Mouse (Mus musculus) embryonic facial prominence, embryonic 12.5 days (tissue): ENCODE results near the gene Olfr221. TPM values are rescaled to one million over a fixed set of nuclear protein-coding genes. Genes with fewer than 3 reads are reported as not detected.

ENCODE experiments used
- ATAC-seq: fragments of 200-750 bp; cut with Nextera tagmentation; 2 replicates; pipeline ENCODE4 v1.8.0; 2017; ENCODE audit not compliant: insufficient number of reproducible peaks, insufficient read depth, low FRiP score, low TSS enrichment
- H3K27ac ChIP-seq: fragments of 300-500 bp; sonication (generic); 2 replicates; pipeline ENCODE4 v1.5.1; 2016; ENCODE audit warnings: mild to moderate bottlenecking
- H3K27me3 ChIP-seq: fragments of 300-500 bp; sonication (generic); 2 replicates; pipeline ENCODE4 v1.6.1; 2016; ENCODE audit warnings: mild to moderate bottlenecking, moderate library complexity
- H3K36me3 ChIP-seq: fragments of 300-500 bp; sonication (generic); 2 replicates; pipeline ENCODE4 v1.6.1; 2016; ENCODE audit warnings: mild to moderate bottlenecking
- H3K4me1 ChIP-seq: fragments of 300-500 bp; sonication (generic); 2 replicates; pipeline ENCODE4 v1.6.1; 2016
- H3K4me2 ChIP-seq: fragments of 300-500 bp; sonication (generic); replicated peaks from 2 replicates; pipeline ENCODE4 v1.6.1; 2016; ENCODE audit warnings: mild to moderate bottlenecking, moderate library complexity
- H3K4me3 ChIP-seq: fragments of 300-500 bp; sonication (generic); 2 replicates; pipeline ENCODE4 v1.5.1; 2016; ENCODE audit warnings: mild to moderate bottlenecking
- H3K9ac ChIP-seq: fragments of 300-500 bp; sonication (generic); 2 replicates; pipeline ENCODE4 v1.6.1; 2016; ENCODE audit warnings: mild to moderate bottlenecking, moderate library complexity
- H3K9me3 ChIP-seq: fragments of 300-500 bp; sonication (generic); 2 replicates; pipeline ENCODE4 v1.6.1; 2016; ENCODE audit warnings: mild to moderate bottlenecking, moderate library complexity
- WGBS: fragments of 180-500 bp; shearing (Covaris S2); methylation state at CpG from one replicate; pipeline ENCODE4 v1.1.7; 2016; 5-methylcytosine and 5-hydroxymethylcytosine counted together
- polyA plus RNA-seq: library from polyadenylated mRNA; unstranded; fragments of >200 nt; fragmentation: Nextera tagmentation; extraction: Ambion mirVana; gene quantifications from 2 replicates; pipeline ENCODE4 v1.2.1, GENCODE M21; 2016

Olfr221 gene
- polyA plus RNA-seq, 1 experiment from 2014 or later: not detected

DNA sequence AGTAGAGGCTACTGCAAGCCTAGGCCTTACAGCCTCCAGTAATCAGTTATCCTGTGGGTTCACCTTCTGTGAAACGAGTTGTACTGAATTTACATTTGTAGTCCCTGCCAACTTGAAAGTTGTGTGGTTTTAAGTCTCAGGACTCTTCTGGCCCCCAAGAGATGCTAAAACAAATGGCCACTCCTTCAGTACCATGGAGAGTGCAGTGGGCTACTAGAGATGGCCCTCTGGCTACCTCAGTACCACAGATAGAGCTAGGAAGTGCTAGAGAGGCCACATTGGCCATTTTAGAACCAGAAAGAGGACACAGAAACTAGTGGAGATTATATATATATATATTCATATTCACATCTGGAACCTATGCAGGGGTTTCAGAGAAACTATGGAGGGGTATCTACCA lies 30.6 kb downstream of the Olfr221 start:
- WGBS: 44% methylated on average over 1 of the region's 1 CpGs
- Histone ChIP-seq H3K9ac (no peak overlapping the region), H3K4me2 (no peak overlapping the region), H3K9me3 (no peaks in the 10 kb centered on the region), H3K27ac (peak overlapping the region; percentile 78; the same call in 1 of the 2 replicates), H3K27me3 (no peaks in the 10 kb centered on the region), H3K4me1 (peaks cover 60% of the 10 kb centered on the region), H3K36me3 (peaks cover 22% of the 10 kb centered on the region), H3K4me3 (no peak overlapping the region)
- ATAC-seq: no peak

DNA sequence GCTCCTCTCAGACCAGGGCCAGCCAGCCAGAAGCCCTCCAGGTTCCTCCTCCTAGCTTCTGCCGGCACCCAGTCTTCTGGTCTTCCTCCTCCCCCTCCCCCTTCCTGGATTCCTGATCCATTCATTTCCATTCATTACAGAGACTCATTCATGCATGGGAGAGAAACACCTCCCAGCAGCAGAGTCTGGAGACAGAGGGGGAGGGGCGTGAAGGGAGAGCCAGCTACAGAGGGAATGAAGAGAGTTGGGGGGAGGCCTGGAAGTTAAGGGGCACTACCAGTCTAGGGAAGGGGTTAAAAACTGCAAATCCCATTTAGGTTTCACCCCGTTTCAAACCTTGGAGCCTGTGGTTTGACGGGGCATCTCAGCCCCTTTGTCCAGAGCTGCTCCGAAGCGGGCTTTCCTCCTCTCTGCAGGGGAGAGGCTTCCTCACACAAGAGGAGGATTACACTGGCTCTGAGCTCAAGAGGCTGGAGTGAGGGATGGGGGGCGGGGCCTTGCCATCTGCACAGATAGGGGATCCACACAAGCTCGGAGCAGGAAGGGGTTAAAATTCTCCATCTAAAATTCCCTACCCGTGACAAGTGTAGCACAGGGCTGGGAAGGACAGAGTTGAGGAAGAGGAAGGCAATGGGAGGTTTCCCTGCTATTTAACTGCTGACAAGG lies 31.7 kb downstream of the Olfr221 start:
- Histone ChIP-seq H3K4me1 (peaks cover 55% of the 10 kb centered on the region), H3K4me3 (peak overlapping the region; percentile 28), H3K4me2 (peak overlapping the region; percentile 48), H3K27me3 (no peaks in the 10 kb centered on the region), H3K27ac (peak overlapping the region; percentile 78), H3K36me3 (peaks cover 33% of the 10 kb centered on the region), H3K9me3 (no peaks in the 10 kb centered on the region), H3K9ac (peak overlapping the region; percentile 37)
- WGBS: 2% methylated on average over 9 of the region's 9 CpGs
- ATAC-seq: peak; percentile 67

DNA sequence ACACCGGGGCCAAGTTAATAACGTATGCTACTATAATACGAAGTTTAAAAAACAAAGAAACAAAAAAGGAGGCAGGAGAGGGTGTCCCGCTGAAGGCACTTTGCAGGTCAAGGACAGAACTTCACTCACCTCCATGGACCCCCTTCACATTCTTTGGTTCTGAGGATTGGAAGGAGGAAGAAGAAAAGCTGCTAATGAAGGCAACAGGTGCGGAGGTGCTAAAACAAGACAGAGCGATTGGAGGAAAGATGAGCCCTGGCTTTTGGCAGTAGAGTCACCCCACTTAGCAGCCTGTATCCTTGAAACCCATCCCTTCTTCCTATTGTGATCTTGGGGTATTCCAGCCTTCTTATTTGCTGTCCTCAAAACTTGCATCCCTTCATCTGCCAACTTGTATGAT lies 32.4 kb downstream of the Olfr221 start:
- H3K36me3 ChIP-seq: peaks cover 40% of the 10 kb centered on the region
- WGBS: 51% methylated on average over 6 of the region's 6 CpGs
- H3K27me3 ChIP-seq: no peaks in the 10 kb centered on the region
- peaks cover 50% of the 10 kb centered on the region for H3K4me1 ChIP-seq
- no peak for ATAC-seq
- H3K27ac ChIP-seq: peak overlapping the region; percentile 78
- H3K9ac ChIP-seq: peak overlapping the region; percentile 37
- peak overlapping the region; percentile 48 for H3K4me2 ChIP-seq
- H3K4me3 ChIP-seq: peak overlapping the region; percentile 28
- H3K9me3 ChIP-seq: no peaks in the 10 kb centered on the region

DNA sequence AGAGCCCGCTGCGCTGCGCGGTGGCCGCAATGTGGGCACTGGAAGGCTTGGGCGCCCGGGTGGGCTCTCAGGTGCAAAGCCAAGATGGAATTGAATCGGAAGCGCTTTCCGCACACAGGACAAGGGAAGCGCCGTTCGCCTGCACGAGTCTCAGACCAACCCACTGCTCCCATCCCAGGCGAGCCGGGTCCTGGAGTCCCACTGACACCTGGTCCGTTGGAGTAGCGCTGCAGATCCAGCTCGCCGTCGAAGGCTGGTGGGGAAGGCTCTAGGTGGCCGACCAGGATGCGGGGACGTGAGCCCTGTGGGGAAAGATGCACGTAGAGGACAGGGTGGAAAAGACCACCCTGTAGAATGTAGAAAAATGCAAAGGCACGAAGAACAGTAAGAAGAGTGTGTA lies 32.9 kb downstream of the Olfr221 start:
- Histone ChIP-seq H3K4me1 (peaks cover 50% of the 10 kb centered on the region), H3K9ac (peak overlapping the region; percentile 16; the same call in 1 of the 2 replicates)

DNA sequence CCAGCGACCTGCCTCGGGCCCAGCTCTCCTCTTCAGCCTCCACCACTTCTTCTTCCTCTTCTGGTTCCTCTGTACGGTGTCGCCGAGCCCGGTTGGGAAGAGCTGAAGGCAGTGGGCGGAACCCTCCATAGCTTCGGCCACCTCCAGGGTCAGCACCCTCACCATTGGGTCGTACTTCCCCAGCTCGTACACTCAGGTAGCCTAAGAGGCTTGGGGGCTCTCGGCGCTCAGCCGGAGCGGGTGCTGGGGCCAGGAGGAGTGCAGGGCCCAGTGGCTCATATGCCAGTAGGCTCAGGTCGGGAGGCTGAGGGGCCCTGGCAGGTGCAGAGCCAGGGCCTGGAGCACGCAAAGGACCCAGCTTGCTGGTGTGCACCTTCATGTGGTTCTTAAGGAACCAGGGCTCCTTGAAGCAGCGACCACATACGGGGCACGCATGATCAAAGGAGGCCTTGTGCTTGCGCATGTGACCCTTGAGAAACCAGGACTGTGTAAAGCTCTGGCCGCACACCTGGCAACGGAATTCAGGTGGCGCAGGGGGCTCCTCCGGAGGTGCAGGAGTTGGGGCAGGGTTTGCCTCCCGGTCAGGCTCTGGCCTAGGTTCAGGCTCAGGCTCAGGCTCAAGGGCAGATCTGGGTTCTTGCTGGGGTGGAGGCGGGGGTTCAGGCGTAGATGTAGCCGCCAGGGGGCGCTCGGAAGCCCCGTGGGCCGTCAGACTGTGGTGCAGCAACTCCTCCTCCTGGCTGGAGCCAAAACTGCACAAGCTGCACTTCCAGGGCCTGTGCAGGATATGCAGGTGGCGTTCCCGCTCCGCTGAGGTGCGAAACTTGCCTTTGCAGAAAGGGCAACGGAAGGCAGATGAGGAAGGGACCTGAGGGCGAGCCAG lies 33.7 kb downstream of the Olfr221 start:
- 52% methylated on average over 38 of the region's 38 CpGs for WGBS
- ATAC-seq: peak; percentile 14; the same call in 1 of the 2 replicates
- H3K4me1 ChIP-seq: peaks cover 53% of the 10 kb centered on the region
- H3K9me3 ChIP-seq: no peaks in the 10 kb centered on the region
- H3K9ac ChIP-seq: peak overlapping the region; percentile 16; the same call in 1 of the 2 replicates
- H3K4me3 ChIP-seq: peak overlapping the region; percentile 9
- no peaks in the 10 kb centered on the region for H3K27me3 ChIP-seq
- H3K27ac ChIP-seq: 0 out of 2 replicates have a peak overlapping the region, but pooled peaks have one; percentile 2
- H3K36me3 ChIP-seq: peaks cover 53% of the 10 kb centered on the region
- H3K4me2 ChIP-seq: peak overlapping the region; percentile 48

More for the DNA sequence above, 32.9 kb downstream of the Olfr221 start:
- Histone ChIP-seq H3K27me3 (no peaks in the 10 kb centered on the region), H3K9me3 (no peaks in the 10 kb centered on the region), H3K27ac (0 out of 2 replicates have a peak overlapping the region, but pooled peaks have one; percentile 2), H3K36me3 (peaks cover 45% of the 10 kb centered on the region), H3K4me3 (peak overlapping the region; percentile 9; the same call in 1 of the 2 replicates), H3K4me2 (peak overlapping the region; percentile 48)
- ATAC-seq: no peak
- WGBS: 47% methylated on average over 26 of the region's 26 CpGs

DNA sequence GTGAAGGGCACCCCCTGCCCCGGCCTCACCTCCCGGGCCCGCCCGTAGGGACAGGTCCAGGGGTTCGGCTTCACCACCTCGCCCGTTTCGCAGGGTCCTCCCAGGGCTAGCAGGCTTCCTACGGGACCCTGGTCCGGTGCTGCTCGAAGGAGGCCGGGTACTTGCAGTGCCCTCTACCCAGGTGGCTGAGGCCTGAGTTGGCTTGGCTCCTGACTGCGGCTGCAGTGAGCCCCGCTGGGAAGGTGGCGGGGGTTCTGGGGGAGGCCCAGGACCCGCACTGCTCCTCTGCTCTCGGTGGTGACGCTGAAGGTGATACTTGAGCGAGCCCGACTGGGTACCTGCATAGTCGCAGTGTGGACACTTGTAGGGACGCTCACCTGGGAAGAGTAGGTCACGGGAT lies 35.5 kb downstream of the Olfr221 start:
- ATAC-seq: no peak
- Histone ChIP-seq H3K4me1 (peaks cover 39% of the 10 kb centered on the region), H3K9ac (no peak overlapping the region), H3K9me3 (no peaks in the 10 kb centered on the region), H3K36me3 (peaks cover 71% of the 10 kb centered on the region), H3K27me3 (no peaks in the 10 kb centered on the region), H3K4me2 (no peak overlapping the region), H3K4me3 (no peak overlapping the region), H3K27ac (no peak overlapping the region)
- 94% methylated on average over 23 of the region's 23 CpGs for WGBS

DNA sequence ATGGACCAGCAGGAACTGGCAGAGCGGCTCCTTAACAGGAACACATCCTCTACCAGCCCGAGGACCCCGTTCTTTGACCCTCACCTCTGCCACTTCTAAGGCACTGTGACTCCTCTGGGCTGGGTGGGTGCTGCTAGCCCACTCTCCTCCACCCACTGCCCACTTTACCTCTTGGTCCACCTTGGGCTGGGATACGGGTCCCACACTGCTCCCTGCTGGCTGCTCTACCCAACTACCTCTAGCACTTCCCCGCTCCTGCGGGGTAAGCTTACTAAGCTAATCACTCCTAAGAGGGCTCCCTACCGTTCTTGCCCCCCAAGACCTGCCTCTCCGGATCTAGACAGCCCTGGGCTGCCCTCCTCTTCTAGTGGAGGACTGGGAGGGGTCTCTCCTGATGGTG lies 36.0 kb downstream of the Olfr221 start:
- no peak overlapping the region for H3K9ac ChIP-seq
- no peak overlapping the region for H3K4me3 ChIP-seq
- peaks cover 33% of the 10 kb centered on the region for H3K4me1 ChIP-seq
- no peak overlapping the region for H3K27ac ChIP-seq
- ATAC-seq: no peak
- WGBS: 74% methylated on average over 8 of the region's 8 CpGs
- H3K36me3 ChIP-seq: peaks cover 72% of the 10 kb centered on the region
- H3K9me3 ChIP-seq: no peaks in the 10 kb centered on the region
- H3K4me2 ChIP-seq: no peak overlapping the region
- H3K27me3 ChIP-seq: no peaks in the 10 kb centered on the region

DNA sequence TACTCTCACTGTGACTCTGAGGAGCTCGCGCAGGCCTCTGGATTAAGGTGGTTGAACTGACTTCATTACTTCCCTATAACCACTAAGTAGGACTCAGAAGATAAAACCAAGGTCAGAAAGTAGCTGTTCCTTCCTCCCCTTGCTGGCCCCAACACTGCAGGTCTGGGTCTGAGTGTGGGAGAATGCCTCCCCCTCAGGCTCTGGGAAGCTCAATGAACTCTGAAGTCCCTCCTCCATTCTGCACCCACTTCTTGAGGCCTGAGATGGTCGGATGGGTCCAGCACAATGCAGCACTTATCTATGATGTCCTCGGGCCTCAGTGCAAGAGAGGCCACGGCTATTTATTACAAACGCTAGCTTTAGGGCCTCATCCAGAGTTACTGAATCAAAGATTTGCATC lies 36.6 kb downstream of the Olfr221 start:
- H3K4me2 ChIP-seq: no peak overlapping the region
- no peak overlapping the region for H3K27ac ChIP-seq
- no peak overlapping the region for H3K9ac ChIP-seq
- peaks cover 28% of the 10 kb centered on the region for H3K4me1 ChIP-seq
- 72% methylated on average over 6 of the region's 6 CpGs for WGBS
- H3K4me3 ChIP-seq: no peak overlapping the region
- H3K27me3 ChIP-seq: no peaks in the 10 kb centered on the region
- peaks cover 78% of the 10 kb centered on the region for H3K36me3 ChIP-seq
- H3K9me3 ChIP-seq: no peaks in the 10 kb centered on the region
- ATAC-seq: no peak

DNA sequence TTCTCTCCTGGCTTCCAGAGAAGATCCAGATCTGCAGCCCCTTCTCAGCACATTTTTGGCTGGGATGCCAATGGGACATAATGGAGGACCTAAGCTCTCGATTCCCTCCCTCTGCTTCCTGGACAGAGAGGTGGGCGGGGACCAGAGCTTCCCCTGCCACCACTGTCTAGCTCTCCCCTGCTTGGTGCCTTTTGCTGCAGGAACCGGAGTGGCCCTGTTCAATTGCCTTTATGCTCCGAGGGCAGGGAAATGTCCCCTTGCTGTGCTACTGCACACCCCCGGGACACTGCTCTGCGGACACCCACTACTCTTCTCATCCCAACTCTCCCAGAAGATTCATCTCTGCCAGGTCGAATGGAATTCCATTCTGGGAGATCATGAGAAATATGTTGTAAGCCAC lies 37.1 kb downstream of the Olfr221 start:
- no peak for ATAC-seq
- Histone ChIP-seq H3K27me3 (no peaks in the 10 kb centered on the region), H3K36me3 (peaks cover 82% of the 10 kb centered on the region), H3K4me2 (no peak overlapping the region), H3K4me1 (peaks cover 25% of the 10 kb centered on the region), H3K9me3 (no peaks in the 10 kb centered on the region), H3K4me3 (no peak overlapping the region), H3K27ac (no peak overlapping the region), H3K9ac (no peak overlapping the region)
- 76% methylated on average over 7 of the region's 7 CpGs for WGBS

DNA sequence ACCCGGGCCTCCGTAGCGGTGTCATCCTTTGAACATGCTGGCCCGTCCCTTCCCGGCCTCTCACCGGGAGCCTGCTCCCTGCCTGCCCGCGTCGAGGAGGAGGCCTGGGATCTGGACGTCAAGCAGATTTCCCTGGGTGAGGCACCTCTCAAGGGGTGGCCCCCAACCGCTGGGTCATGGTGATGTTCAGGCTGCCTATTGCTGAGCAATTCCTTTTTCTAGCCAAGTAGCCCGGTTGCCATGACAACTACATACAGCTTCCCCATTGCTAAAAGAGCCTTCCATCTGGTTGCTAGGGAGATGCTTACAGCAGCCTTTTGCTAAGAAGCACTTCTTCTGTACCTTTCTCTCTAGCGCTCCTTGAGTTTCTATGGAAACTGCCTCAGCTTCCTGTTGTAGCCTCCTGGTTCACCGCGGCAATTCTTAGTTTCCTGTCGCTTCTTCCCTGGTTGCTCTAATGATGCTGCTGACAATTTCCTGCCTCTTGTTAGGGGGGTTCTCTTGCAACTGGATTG lies 38.2 kb downstream of the Olfr221 start:
- Histone ChIP-seq H3K4me1 (peaks cover 14% of the 10 kb centered on the region), H3K27ac (0 out of 2 replicates have a peak overlapping the region, but pooled peaks have one; percentile 20), H3K9me3 (no peaks in the 10 kb centered on the region), H3K4me3 (no peak overlapping the region), H3K27me3 (no peaks in the 10 kb centered on the region), H3K4me2 (no peak overlapping the region), H3K36me3 (peaks cover 87% of the 10 kb centered on the region), H3K9ac (no peak overlapping the region)
- 39% methylated on average over 16 of the region's 16 CpGs for WGBS
- ATAC-seq: no peak

DNA sequence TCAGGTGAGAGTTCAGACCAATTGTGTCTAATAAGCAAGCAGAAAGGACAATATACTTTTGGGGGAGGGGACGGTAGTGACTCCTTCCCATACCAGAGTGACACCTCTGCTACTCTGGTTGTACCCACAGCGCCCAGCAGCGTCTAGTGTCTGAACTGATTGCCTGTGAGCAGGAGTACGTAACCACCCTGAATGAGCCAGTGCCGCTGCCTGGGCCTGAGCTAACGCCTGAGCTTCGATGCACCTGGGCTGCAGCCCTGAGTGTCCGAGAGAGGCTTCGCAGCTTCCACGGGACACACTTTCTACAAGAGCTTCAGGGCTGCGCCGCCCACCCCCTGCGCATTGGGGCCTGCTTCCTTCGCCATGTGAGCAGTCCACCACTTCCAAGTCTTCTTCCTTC lies 44.8 kb downstream of the Olfr221 start:
- H3K27me3 ChIP-seq: no peaks in the 10 kb centered on the region
- no peaks in the 10 kb centered on the region for H3K9me3 ChIP-seq
- WGBS: 91% methylated on average over 14 of the region's 14 CpGs
- H3K9ac ChIP-seq: no peak overlapping the region
- no peak overlapping the region for H3K27ac ChIP-seq
- no peak overlapping the region for H3K4me3 ChIP-seq
- ATAC-seq: no peak
- H3K4me2 ChIP-seq: no peak overlapping the region
- H3K36me3 ChIP-seq: peaks cover 89% of the 10 kb centered on the region
- no peaks in the 10 kb centered on the region for H3K4me1 ChIP-seq
